Mouse (Mus musculus) limb, embryonic 12.5 days (tissue): ENCODE results near the gene Inpp5b. TPM values are rescaled to one million over a fixed set of nuclear protein-coding genes. Genes with fewer than 3 reads are reported as not detected.

Source experiments
- microRNA counts: library from miRNA; unstranded; fragments of <30 nt; microRNA quantifications from one replicate; lab custom pipeline; 2017
- microRNA-seq: library from miRNA; unstranded; fragments of <30 nt; microRNA quantifications from one replicate; pipeline ENCODE4, GENCODE M21; 2017
- polyA plus RNA-seq: library from polyadenylated mRNA; unstranded; fragments of >200 nt; fragmentation: Nextera tagmentation; extraction: Ambion mirVana; gene quantifications from 2 replicates; pipeline ENCODE4 v1.2.1, GENCODE M21; 2016

Inpp5b gene
- polyA plus RNA-seq, 1 experiment from 2014 or later = 25.0 TPM

MicroRNAs within 50 kb of the gene (microRNA counts, 519-probe panel; counts per million panel counts)
- microRNA mmu-miR-697 (lab: Ali Mortazavi, UCI) (not detected), microRNA mmu-miR-698 (lab: Ali Mortazavi, UCI) (not detected)

Small RNA genes lying within 50 kb of the gene (microRNA-seq; reads per million reads assigned to microRNA genes)
- gene Gm24721 = not detected
- gene Mir697 = not detected
- not detected for gene Mir698

Other genes with a start within 250 kb of the Inpp5b start
- not detected in 2 replicates for gene 3100002H09Rik, start 131.0 kb upstream of the Inpp5b start, polyA plus RNA-seq
- 1.0 and 1.2 TPM in 2 replicates for gene Pou3f1, start 85.0 kb upstream of the Inpp5b start, polyA plus RNA-seq
- 82.6 and 86.4 TPM in 2 replicates for gene Utp11, start 48.2 kb upstream of the Inpp5b start, polyA plus RNA-seq
- gene Fhl3, start 41.1 kb upstream of the Inpp5b start, polyA plus RNA-seq = 7.3 and 10.9 TPM in 2 replicates
- 221 and 223 TPM in 2 replicates for gene Sf3a3, start 27.1 kb upstream of the Inpp5b start, polyA plus RNA-seq
- 14.1 and 15.0 TPM in 2 replicates for gene Mtf1, start 60.3 kb downstream of the Inpp5b start, polyA plus RNA-seq
- 41.4 and 44.3 TPM in 2 replicates for gene Yrdc, start 108.8 kb downstream of the Inpp5b start, polyA plus RNA-seq
- gene 1110065P20Rik, start 109.3 kb downstream of the Inpp5b start, polyA plus RNA-seq = 59.1 and 63.6 TPM in 2 replicates
- 0.71 and 0.77 TPM in 2 replicates for gene Maneal, start 120.3 kb downstream of the Inpp5b start, polyA plus RNA-seq
- gene Epha10, start 139.0 kb downstream of the Inpp5b start, polyA plus RNA-seq = 0.14 and 0.15 TPM in 2 replicates
- gene 9930104L06Rik, start 195.2 kb downstream of the Inpp5b start, polyA plus RNA-seq = 19.2 and 19.4 TPM in 2 replicates
- gene Cdca8, start 197.5 kb downstream of the Inpp5b start, polyA plus RNA-seq = 176 and 180 TPM in 2 replicates
- 1.7 and 3.5 TPM in 2 replicates for gene Rspo1, start 244.6 kb downstream of the Inpp5b start, polyA plus RNA-seq